Mouse (Mus musculus) MEL (cell line): ENCODE results near the gene Cyp26c1. TPM values are rescaled to one million over a fixed set of nuclear protein-coding genes. Genes with fewer than 3 reads are reported as not detected.

Experiments
- DNase-seq: peaks from one replicate; pipeline ENCODE4 v3.0.0; 2011; ENCODE audit warnings: low read depth, low spot score
- H3K27ac ChIP-seq: 2 replicates; pipeline ENCODE4 v1.5.1; 2012; ENCODE audit warnings: low read depth, mild to moderate bottlenecking, control low read depth, low read length, moderate library complexity; ENCODE audit not compliant: control insufficient read depth
- H3K27me3 ChIP-seq, 2 experiments: fragments of 150-350 bp in 1 of 2; sonication (generic) in 1 of 2; 2 replicates each; pipeline ENCODE4 v1.6.1; 2012; ENCODE audit warnings: low read length in 2 of 2, mild to moderate bottlenecking in 2 of 2, improper control_type of control experiment in 1 of 2, moderate library complexity in 1 of 2; ENCODE audit not compliant: insufficient read depth in 2 of 2, control insufficient read depth in 1 of 2
- H3K36me3 ChIP-seq, 2 experiments: 2 replicates each; pipeline ENCODE4 v1.6.1; 2012 to 2014; ENCODE audit warnings: low read length in 2 of 2, improper control_type of control experiment in 1 of 2, inconsistent platforms in 1 of 2, mild to moderate bottlenecking in 1 of 2; ENCODE audit not compliant: insufficient read depth in 2 of 2, control insufficient read depth in 1 of 2
- H3K4me1 ChIP-seq, 2 experiments: fragments of 150-350 bp in 1 of 2; sonication (generic) in 1 of 2; 2 replicates each; pipeline ENCODE4 v1.6.1; 2012; ENCODE audit warnings: low read length in 2 of 2, improper control_type of control experiment in 1 of 2, mild to moderate bottlenecking in 1 of 2; ENCODE audit not compliant: insufficient read depth in 2 of 2, control insufficient read depth in 1 of 2
- H3K4me3 ChIP-seq, 2 experiments: fragments of 150-350 bp in 1 of 2; sonication (generic) in 1 of 2; 2 replicates each; pipeline ENCODE4 v1.5.1; 2012; ENCODE audit warnings: low read depth in 2 of 2, low read length in 2 of 2, mild to moderate bottlenecking in 2 of 2, moderate library complexity in 2 of 2, control low read depth in 1 of 2, improper control_type of control experiment in 1 of 2; ENCODE audit not compliant: control insufficient read depth in 1 of 2, insufficient read depth in 1 of 2
- H3K79me2 ChIP-seq: 2 replicates; pipeline ENCODE4 v1.6.1; 2012; ENCODE audit warnings: mild to moderate bottlenecking, low read length, moderate library complexity; ENCODE audit not compliant: control insufficient read depth, poor library complexity, insufficient read depth
- H3K9ac ChIP-seq: 2 replicates; pipeline ENCODE4 v1.6.1; 2012; ENCODE audit warnings: low read depth, mild to moderate bottlenecking, control low read depth, low read length, moderate library complexity; ENCODE audit not compliant: control insufficient read depth, poor library complexity, severe bottlenecking
- H3K9me3 ChIP-seq: fragments of 150-350 bp; sonication (generic); replicated peaks from 2 replicates; pipeline ENCODE4 v1.6.1; 2012; ENCODE audit warnings: mild to moderate bottlenecking, low read length, improper control_type of control experiment, moderate library complexity; ENCODE audit not compliant: insufficient read depth
- BHLHE40 ChIP-seq: IDR thresholded peaks from 2 replicates; pipeline ENCODE4 v1.6.1; 2012; ENCODE audit warnings: low read depth, mild to moderate bottlenecking, inconsistent platforms, low read length, improper control_type of control experiment, borderline replicate concordance
- CHD1 ChIP-seq: IDR thresholded peaks from 2 replicates; pipeline ENCODE4 v1.6.1; 2012; ENCODE audit warnings: low read depth, mild to moderate bottlenecking, inconsistent platforms, low read length, improper control_type of control experiment
- HCFC1 ChIP-seq: IDR thresholded peaks from 2 replicates; pipeline ENCODE4 v1.6.1; 2012; ENCODE audit warnings: low read depth, mild to moderate bottlenecking, inconsistent platforms, low read length, improper control_type of control experiment, moderate library complexity
- JUND ChIP-seq: IDR thresholded peaks from 2 replicates; pipeline ENCODE4 v1.6.1; 2011; ENCODE audit warnings: low read depth, mild to moderate bottlenecking, improper control_type of control experiment, low read length
- KAT2A ChIP-seq: conservative IDR thresholded peaks from 2 replicates; pipeline ENCODE4 v1.6.1; 2012; ENCODE audit warnings: low read depth, low read length, improper control_type of control experiment, inconsistent platforms
- MXI1 ChIP-seq: IDR thresholded peaks from 2 replicates; pipeline ENCODE4 v1.6.1; 2011; ENCODE audit warnings: mild to moderate bottlenecking, low read depth, low read length, improper control_type of control experiment
- NELFE ChIP-seq: IDR thresholded peaks from 2 replicates; pipeline ENCODE4 v1.6.1; 2011; ENCODE audit warnings: low read depth, low read length, improper control_type of control experiment
- NRF1 ChIP-seq: IDR thresholded peaks from 2 replicates; pipeline ENCODE4 v1.6.1; 2014; ENCODE audit warnings: low read depth, mild to moderate bottlenecking, inconsistent platforms, low read length, improper control_type of control experiment, moderate library complexity; ENCODE audit not compliant: poor library complexity, insufficient read depth, severe bottlenecking
- POLR2AphosphoS2 ChIP-seq: IDR thresholded peaks from 2 replicates; pipeline ENCODE4 v1.6.1; 2011; ENCODE audit warnings: low read length, improper control_type of control experiment
- POLR2AphosphoS5 ChIP-seq: IDR thresholded peaks from 2 replicates; pipeline ENCODE4 v1.6.1; 2012; ENCODE audit warnings: low read depth, borderline replicate concordance, mild to moderate bottlenecking, inconsistent platforms, low read length, moderate library complexity, mixed read lengths
- RAD21 ChIP-seq: IDR thresholded peaks from 2 replicates; pipeline ENCODE4 v1.6.1; 2011; ENCODE audit warnings: mild to moderate bottlenecking, low read depth, low read length, improper control_type of control experiment
- RCOR1 ChIP-seq: IDR thresholded peaks from 2 replicates; pipeline ENCODE4 v1.6.1; 2012; ENCODE audit warnings: low read depth, mild to moderate bottlenecking, inconsistent platforms, low read length, improper control_type of control experiment
- SIN3A ChIP-seq: IDR thresholded peaks from 2 replicates; pipeline ENCODE4 v1.6.1; 2012; ENCODE audit warnings: low read length, improper control_type of control experiment, inconsistent platforms
- TAL1 ChIP-seq: IDR thresholded peaks from 2 replicates; pipeline ENCODE4 v1.6.1; 2012; ENCODE audit warnings: mild to moderate bottlenecking, inconsistent platforms, low read length, moderate library complexity, mixed read lengths
- TBP ChIP-seq: IDR thresholded peaks from 2 replicates; pipeline ENCODE4 v1.8.0; 2011; ENCODE audit warnings: low read depth, low read length, improper control_type of control experiment
- TCF12 ChIP-seq: IDR thresholded peaks from 2 replicates; pipeline ENCODE4 v1.6.1; 2014; ENCODE audit warnings: low read depth, mild to moderate bottlenecking, inconsistent platforms, low read length, improper control_type of control experiment, moderate library complexity
- USF1 ChIP-seq: IDR thresholded peaks from 2 replicates; pipeline ENCODE4 v1.6.1; 2014; ENCODE audit warnings: low read depth, mild to moderate bottlenecking, inconsistent platforms, low read length, improper control_type of control experiment, moderate library complexity
- USF2 ChIP-seq, 2 experiments: IDR thresholded peaks; 2 replicates each; pipeline ENCODE4 v1.6.1; 2011 to 2012; ENCODE audit warnings: improper control_type of control experiment in 2 of 2, low read length in 2 of 2, borderline replicate concordance in 1 of 2, inconsistent platforms in 1 of 2, low read depth in 1 of 2, mild to moderate bottlenecking in 1 of 2; ENCODE audit not compliant: insufficient read depth in 1 of 2
- ZNF384 ChIP-seq: IDR thresholded peaks from 2 replicates; pipeline ENCODE4 v1.6.1; 2012; ENCODE audit warnings: low read depth, mild to moderate bottlenecking, inconsistent platforms, low read length, improper control_type of control experiment
- polyA plus RNA-seq, 2 experiments: library from polyadenylated mRNA; stranded (reverse) in 1 of 2; unstranded in 1 of 2; fragments of >175 nt in 1 of 2; fragments of >200 nt in 1 of 2; gene quantifications; 2 replicates each; pipeline versions ENCODE4 v1.2.1 to v1.2.4; 2012; ENCODE audit warnings: low replicate concordance in 2 of 2, low read depth in 1 of 2; ENCODE audit not compliant: insufficient read length in 2 of 2, insufficient read depth in 1 of 2, missing spikeins in 1 of 2
- total RNA-seq: library from RNA; depleted of rRNA; stranded (reverse); fragments of 300-350 nt; gene quantifications from 2 replicates; pipeline ENCODE4 v1.2.3, GENCODE M21; 2012

Cyp26c1 gene
- total and polyA plus RNA-seq, 3 experiments: 0.08 TPM; not detected in 2

DNA sequence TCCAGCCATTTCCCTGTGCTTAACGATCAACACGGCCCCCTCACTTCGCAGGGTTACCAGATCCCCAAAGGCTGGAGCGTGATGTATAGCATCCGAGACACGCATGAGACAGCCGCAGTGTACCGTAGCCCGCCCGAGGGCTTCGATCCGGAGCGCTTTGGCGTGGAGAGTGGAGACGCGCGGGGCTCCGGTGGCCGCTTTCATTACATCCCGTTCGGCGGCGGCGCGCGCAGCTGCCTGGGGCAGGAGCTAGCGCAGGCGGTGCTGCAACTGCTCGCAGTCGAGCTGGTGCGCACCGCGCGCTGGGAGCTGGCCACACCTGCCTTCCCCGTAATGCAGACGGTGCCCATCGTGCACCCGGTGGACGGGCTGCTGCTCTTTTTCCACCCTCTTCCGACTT, 7.5 kb downstream of the Cyp26c1 start:
- Histone ChIP-seq H3K79me2 (no peaks in the 10 kb centered on the region), H3K4me3 (no peak overlapping the region), H3K36me3 (no peaks in the 10 kb centered on the region), H3K4me1 (no peaks in the 10 kb centered on the region), H3K9ac (no peak overlapping the region), H3K27ac (no peak overlapping the region), H3K9me3 (no peaks in the 10 kb centered on the region), H3K27me3 (no peaks in the 10 kb centered on the region)
- TF ChIP-seq ZNF384: no peak
- TF ChIP-seq SIN3A: no peak
- no peak for TF ChIP-seq TCF12
- TF ChIP-seq USF1: no peak
- no peak for TF ChIP-seq NRF1
- no peak for TF ChIP-seq RCOR1
- no peak for TF ChIP-seq POLR2AphosphoS5
- no peak for TF ChIP-seq USF2 (IDR thresholded peaks at IDR 0.05; ENCODE audit: borderline replicate concordance in 1 of 2, insufficient read depth in 1 of 2, low read depth in 1 of 2, low read length in 2 of 2)
- TF ChIP-seq RAD21: no peak
- TF ChIP-seq MXI1: no peak
- TF ChIP-seq TAL1: no peak
- no peak for TF ChIP-seq KAT2A
- no peak for TF ChIP-seq HCFC1
- no peak for TF ChIP-seq POLR2AphosphoS2
- TF ChIP-seq JUND: no peak
- DNase-seq: no peak

DNA sequence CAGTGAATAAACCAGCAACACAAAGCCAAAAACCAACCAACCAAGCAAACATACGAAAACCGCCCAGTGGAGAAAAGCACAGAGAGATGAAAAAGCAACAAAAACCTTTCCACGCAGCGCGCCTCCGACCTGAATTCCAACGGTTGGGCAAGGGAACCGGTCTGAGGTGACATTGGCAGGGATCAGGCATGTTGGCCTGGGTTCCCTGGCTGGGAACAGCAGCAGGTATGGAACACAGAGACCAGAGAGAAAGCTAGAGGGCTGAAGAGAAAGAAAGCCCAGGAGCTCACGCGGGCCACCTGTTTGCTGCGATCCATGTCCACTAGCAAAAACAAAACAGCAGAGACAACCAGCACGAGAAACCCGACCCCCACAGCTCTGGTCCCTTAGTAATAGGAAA, 9.8 kb downstream of the Cyp26c1 start:
- no peaks in the 10 kb centered on the region for H3K4me1 ChIP-seq
- H3K36me3 ChIP-seq: no peaks in the 10 kb centered on the region
- no peaks in the 10 kb centered on the region for H3K79me2 ChIP-seq
- no peak overlapping the region for H3K27ac ChIP-seq
- TF ChIP-seq CHD1 (no peak), USF1 (no peak), TBP (no peak), NELFE (no peak), BHLHE40 (no peak)
- no peak overlapping the region for H3K4me3 ChIP-seq
- H3K9me3 ChIP-seq: no peaks in the 10 kb centered on the region
- H3K9ac ChIP-seq: no peak overlapping the region
- no peak for DNase-seq
- H3K27me3 ChIP-seq: no peaks in the 10 kb centered on the region
